Mouse (Mus musculus): ENCODE measurements around the gene Dap. TPM values are rescaled to one million over a fixed set of nuclear protein-coding genes. Genes with fewer than 3 reads are reported as not detected.

The Dap gene
- polyA plus RNA-seq, 2 experiments from 2014 or later: 90.2 to 113 TPM

DNA sequence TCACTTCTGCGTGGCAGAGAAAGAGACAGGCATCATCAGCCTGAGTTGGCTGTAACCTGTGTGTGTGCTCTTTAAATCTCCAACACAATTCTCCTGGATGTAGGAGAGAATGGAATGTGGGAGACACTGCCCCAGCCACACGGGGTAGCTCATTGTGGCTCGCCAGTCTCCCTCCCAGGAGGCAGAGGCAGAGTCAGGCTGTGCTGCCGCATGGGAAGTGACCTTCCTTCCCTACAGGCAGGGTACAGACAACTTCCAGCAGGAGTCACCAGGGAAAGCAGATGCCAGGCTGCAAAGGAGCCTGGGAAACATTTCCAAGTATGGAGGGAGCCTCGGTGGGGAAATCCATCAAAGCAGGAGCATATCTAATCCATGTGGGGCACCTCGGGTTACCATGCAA, 81.1 kb downstream of the Dap start:
- no peak for ATAC-seq

DNA sequence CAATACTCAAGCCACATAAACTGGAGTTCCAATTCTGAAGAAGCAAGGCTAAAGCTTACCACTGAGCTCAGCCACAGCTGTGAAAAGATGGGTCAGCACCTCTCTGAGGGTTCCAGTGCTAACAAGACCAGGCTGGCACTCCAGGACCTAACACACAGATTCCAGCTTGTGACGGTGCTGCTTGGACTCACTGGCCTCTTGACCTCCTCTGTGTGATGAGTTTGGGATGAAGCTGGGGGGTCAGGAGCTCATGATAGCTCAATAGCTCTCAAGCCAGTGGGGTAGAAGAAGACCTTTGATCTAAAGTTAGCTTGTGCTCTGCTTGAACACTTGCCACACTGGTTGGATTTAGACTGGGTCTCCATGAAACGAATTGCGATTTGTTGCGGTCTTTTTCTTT, 82.6 kb downstream of the Dap start:
- no peak for ATAC-seq

DNA sequence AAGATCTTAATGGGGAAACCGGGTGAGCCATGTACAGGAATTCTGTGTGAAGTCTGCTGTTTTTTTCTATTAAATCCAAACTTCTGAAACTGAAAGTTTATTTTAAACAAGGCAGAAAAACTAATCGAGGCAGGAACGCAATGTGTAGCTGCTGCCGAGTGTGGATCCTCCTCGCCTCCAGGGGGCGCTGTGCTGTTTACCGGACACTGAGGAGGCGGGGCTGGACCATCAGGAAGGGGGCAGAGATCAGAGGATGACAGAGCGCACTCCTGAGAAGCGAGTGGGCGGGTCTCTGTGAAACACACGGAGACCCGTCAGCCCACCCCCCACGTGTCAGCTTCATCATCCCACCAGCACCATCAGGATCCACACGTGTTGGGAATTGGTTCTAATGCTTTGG, 85.4 kb downstream of the Dap start:
- no peak for ATAC-seq

DNA sequence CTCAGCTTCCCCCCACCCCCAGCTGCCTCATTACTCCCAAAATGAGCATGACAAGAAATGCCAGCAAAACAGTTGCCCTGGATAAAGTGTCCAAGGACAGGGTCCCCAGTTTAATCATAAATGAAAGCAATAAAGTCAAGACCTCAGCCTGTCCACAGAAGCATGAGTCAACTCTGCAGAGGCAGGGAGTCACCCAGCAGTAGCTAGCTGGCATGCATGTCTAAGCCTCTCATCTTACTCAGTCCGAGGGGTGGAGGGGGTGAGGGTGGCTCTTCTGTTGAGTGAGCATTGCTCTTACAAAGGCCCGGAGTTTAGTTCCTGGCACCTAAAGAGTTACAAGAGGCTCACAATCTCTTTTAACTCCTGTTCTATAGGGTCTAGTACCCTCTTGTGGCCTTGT, 87.9 kb downstream of the Dap start:
- no peak for ATAC-seq

DNA sequence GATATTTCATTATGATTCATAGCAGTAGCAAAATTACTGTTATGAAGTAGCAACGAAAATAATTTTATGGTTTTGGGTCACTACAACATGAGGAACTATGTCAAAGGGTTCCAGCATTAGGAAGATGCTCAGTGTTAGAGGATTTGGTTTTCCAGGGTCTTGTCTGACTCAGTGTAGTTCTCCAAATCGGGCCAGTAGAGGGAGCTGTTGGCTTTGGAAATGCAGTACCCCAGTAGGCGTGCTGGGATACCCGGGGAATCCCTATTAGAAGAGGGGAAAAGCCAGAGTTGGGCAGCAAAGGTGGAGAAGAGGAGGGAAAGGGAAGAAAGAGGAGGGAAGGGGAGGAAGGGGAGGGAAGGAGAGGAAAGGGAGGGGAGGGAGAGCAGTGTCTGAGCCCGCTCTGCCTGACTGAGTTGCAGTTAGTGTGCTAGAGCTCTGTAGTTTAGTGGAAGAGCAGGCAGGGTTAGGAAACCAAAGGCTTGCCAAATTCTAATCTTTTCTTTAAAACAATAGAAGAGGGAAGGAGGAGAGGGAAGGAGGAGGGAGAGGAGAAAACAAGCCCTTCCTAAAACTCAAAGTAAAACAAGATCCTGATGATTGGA, 91.6 kb downstream of the Dap start:
- no peak for ATAC-seq

DNA sequence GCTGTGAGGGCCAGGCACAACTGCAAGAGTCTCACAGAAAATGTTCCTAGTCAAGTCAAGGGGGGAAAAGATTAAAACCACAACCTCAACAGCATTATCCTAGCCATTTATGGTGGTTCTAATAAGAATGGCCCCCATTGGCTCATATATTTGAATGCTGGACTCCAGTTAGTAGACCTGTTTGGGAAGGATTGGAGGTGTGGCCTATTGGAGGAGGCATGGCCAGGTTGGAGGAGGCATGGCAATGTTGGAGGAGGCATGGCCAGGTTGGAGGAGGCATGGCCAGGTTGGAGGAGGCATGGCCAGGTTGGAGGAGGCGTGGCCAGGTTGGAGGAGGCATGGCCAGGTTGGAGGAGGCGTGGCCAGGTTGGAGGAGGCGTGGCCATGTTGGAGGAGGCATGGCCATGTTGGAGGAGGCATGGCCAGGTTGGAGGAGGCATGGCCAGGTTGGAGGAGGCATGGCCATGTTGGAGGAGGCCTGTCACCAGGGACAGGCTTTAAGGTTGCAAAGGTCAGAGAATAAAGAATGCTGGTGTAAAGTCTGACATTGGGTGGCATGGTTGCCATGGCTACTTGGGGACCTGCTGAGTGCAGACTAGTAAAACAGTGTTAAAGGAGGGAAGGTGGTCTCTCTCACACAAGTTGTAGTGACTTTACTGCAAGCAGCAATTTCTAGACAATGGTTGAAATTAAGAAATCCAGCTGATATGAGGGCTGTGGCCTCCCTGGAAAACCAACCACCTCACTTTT, 93.1 kb downstream of the Dap start:
- ATAC-seq: no peak

DNA sequence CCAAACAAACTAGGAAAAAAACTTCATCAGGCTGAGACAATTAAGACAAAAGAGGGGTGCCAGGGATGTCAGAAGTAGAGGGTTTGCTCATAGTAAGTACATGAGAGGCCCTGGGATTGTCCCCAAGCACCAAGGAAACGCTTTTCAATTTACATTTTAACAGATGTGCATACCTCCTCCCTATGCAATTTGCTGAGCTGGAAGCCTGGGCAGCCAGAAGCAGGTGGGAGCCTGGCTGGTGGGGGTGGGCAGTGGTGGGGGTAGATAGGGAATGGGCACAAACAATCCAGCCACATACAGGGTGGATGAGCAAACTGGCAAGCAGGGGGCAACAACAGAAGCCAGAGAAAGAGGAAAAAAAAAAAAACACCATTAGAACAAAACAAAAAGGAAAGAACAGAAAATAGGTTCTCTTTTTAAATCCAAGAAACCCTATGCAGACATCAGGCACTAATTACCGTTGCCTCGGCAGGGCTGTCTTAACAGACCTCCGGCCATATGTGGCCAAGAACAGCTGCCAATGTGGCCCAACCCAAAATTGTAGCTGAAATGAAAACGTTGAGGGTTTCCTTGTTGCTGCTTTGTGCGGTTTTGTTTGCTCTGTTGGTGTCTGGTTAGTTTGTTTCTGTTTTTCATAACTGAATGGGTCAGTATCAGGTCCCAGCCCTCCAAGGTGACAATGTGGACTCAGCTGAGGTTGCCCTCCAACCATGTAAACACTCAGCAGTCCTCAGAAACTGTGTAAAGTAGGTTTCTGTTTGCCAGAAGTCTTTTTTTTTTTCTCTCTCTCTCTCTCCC, 94.2 kb downstream of the Dap start:
- no peak for ATAC-seq

DNA sequence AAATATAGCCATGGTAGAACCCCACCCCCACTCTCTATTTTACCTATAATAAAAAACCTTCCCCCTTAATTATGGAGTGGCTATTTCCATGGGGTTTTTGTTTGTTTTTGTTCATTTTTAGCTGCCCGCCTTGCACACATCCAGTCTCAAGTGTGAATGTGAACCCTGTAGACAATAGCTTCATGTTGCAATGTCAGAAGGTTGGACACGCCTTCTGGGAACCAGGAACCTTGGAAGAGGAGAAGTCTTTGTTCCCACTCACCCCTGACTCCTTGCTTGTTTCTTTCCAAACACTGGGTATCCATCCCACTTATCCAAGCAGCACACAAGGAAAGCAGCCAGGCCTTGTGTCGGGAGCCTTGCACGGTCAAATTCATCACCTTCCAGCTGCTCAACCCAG, 94.9 kb downstream of the Dap start:
- no peak for ATAC-seq

DNA sequence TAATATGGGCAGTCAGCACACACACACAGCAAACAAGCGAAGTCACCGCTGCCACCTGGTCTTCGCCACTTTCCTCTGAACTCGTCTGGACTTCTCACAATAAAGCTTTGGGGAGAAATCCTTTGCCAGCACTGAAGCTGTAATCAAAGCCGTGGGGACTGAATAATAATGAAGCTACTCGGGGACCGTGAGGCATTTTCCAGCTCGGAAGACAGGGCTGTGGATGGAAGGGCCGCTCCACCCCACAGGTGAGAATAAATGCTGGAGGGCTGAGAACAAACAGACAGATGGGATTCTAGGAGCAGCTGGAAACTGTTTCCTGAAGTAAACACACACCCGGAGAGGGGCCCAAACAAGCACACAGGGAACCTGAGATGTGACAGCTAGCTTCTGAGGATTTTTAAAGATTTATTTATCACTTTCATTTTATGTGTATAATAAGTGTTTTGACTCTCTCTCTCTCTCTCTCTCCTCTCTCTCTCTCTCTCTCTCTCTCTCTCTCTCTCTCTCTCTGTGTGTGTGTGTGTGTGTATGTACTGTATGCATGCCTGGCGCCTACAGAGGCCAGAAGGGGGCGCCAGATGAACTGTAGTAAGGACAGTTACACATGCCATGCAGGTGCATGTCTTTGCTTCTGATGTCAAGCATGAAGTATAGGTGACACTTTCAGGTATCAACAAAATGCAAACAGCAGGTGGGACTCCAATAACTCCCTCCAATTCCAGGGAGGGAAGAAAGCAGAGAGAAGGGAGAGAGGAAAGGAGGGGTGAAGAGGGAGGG, 96.7 kb downstream of the Dap start:
- no peak for ATAC-seq

DNA sequence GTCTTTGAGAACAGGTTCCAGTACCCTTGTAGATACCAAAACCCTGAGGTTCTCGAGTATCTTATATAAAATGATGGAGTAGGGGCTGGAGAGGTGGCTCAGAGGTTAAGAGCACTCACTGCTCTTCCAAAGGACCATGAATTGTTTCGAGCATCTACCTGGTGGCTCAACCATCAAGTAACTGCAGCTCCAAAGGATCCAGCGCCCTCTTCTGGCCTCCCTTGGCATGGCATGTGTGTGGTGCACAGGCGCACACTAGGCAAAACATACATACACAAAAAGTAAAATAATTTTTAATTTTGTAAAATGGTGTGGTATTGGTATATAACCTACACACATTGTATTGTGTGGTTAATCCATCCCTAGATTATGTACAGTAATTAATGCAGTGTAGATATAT, 99.6 kb downstream of the Dap start:
- ATAC-seq: no peak

Other genes starting within 250 kb of the Dap start
- under 1 TPM in 1 of 2 experiments, not detected in 1; 0.71 TPM for gene Ankrd33b, start 143.4 kb downstream of the Dap start, polyA plus RNA-seq (2017; shearing (Covaris generic))
- gene Ropn1l, start 229.4 kb downstream of the Dap start, polyA plus RNA-seq (2017; shearing (Covaris generic)): 1 to 10 TPM in 1 of 2 experiments, under 1 TPM in 1; 0.94 to 1.3 TPM